Mouse (Mus musculus) heart, adult 8-10 months (tissue): ENCODE data around the gene Mms22l. TPM values are rescaled to one million over a fixed set of nuclear protein-coding genes. Genes with fewer than 3 reads are reported as not detected.
"Not testable (repeated sequence)": the region's sequence is repeated elsewhere in the genome, so short reads cannot be mapped to it uniquely, and the experiment has no call there.

Experiments
- DNase-seq: peaks from one replicate; pipeline ENCODE4 v3.0.0; 2022; ENCODE audit warnings: low spot score
- total RNA-seq, 4 experiments: library from RNA; stranded (reverse); gene quantifications; 2 replicates each; pipeline ENCODE4 v1.2.4; 2022

Mms22l gene
- under 1 TPM; 0.34 to 0.72 (median 0.48) TPM for total RNA-seq

DNA sequence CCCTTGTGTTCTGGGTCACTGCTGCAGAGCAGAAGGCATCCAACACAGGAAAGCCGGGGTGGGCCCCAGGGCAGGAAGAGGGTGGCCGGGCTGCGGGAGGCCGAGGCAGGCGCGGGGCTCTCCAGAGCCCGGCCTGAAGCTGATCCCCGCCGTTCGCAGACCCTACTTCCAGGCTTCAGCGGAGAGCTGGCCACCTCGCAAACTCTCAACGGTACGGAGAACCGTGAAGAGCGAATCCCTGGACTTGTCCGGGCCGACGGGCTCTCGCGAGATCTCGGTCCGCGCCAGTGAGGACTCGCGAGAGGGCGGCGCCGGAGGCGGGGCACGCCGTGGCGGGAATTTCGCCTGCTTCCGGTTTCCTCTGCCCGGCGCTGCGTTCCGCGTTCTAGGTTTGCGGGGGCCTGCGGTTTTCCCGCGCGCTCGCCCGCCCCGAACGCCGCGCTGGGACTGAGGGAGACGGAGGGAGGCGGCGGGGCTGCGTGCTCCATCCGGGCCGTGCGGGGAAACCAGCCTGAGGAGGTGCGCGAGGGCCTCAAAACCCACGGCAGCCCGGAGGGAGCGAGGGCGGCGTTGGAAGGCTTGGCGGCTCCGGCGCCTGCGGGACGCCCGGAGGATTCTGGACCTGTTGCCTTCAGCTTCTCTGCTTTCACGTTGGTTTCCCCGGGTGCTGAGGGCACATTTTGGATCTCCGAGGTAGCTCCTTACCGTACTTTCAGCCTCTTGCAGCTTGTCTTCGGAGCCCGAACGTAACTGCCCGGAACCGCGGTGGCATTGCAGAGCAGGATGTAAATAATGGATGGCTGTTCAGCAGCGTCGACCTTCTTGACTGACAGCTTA, at the start of gene Mms22l:
Gene Mms22l, plus strand, starts transcription at position 336 of the 837 bp plus-strand sequence.
- DNase-seq: peak; percentile 87

DNA sequence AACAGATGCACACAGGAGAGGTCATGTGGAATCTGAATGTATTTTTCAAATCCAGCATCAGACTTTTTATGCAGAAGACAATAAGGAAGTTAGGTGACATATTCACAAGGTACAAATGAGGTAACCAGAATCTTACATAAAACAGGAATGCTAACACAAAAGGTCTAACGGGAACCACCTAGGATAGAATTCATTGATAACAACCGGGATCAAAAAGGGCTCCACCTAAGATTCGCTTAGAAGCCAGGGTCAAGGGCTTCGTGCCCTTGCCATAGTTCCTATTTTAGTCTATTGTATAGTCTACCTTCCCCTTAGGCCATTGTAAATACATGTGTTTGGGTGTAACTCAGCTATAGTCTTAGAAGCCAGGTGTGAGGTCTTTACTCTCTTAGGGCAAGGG, 12.2 kb upstream of the Mms22l start:
- DNase-seq: not testable (repeated sequence)

DNA sequence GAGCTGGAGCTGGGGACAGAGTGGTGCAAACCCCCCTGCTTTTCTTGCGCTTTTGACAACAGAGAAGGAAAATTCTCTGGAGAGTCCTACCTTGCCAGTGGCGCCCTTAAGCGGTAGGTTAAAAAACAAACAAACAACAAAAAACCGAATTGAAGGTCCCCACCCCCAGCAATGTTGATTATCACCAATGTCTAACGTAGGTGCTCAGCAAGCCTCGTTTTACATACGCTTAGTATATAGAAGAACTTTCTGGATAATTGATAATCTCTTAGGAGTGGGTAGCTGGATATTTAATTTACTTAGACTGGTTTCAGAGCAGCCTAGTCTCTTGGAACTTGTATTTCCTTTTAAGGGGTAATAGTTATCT, 685 bp downstream of the Mms22l start:
- DNase-seq: no peak

DNA sequence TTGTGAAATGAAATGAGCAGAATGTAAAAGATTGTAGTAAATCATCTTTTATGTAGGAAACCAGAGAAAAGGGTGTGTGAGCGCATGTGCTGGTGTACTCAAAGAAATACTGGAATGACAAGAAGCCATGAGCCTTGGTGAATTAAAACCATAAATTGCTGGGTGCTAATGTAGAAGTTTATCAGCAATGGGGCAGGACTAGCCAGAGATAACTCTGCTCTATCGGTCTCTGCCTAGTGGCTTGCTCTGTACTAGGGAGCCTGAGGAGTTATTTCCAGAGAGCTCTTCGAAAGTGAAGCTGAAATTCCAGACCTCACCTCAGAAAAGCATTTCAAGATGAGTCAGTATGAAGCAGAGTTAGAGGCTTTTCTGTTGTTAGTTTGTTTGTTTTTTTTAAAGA, 12.9 kb downstream of the Mms22l start:
- DNase-seq: no peak

DNA sequence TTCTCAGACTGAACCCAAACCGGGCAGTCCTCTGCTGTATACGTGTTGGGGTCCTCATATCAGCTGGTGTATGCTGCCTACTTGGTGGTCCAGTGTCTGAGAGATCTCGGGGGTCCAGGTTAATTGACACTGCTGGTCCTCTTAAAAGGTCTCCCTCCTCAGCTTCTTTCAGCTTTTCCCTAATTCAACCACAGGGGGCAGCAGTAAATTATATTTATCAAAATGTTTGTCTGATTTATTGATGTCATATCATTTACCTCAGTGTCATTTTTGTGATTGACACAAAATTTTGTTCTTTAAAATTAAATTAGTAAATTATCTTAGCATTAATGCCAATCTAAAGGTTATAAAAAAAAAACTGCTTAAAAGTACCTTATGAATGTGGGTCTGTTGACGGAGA, 40.7 kb downstream of the Mms22l start:
- no peak for DNase-seq

DNA sequence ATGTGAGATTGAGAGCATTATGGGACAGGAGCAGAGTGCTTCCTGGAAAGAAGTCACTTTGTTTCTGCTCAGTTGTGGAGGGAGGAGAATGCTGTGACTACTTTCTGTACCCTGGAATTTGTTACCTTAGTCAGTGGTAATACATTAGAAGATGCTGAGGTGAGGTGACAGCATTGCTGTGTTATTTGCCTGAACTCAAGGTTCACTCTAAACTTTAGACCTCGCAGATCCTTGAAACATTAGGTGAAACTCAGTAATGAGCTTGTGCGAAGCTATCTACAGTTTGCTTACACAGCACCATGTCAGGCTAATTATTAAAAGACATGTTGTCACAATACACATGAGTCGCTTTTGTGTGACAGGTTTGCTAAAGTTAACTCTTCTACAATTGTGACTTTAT, 47.2 kb downstream of the Mms22l start:
- no peak for DNase-seq

DNA sequence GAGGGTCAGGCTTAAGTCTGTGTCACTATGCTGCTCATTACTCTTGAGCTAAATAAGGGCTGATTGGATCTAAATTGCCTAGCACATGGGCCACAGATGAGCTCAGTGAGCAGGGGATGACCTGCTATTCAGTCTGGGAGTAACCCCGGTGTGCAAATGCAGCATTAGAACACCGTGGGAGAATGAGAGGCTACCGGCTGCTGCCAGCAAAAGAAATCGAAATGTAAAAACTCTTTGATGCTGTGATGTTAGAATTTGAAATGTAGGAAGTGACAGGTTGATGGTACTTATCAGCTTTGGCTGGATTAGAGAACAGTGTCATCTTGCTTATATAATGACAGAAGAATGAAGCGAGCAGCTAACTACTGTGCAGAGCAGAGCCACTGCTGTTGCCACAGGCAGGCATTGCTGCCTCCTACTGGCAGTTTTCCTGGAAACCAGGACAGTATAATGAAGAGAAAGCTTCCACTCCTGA, 48.5 kb downstream of the Mms22l start:
- DNase-seq: no peak

DNA sequence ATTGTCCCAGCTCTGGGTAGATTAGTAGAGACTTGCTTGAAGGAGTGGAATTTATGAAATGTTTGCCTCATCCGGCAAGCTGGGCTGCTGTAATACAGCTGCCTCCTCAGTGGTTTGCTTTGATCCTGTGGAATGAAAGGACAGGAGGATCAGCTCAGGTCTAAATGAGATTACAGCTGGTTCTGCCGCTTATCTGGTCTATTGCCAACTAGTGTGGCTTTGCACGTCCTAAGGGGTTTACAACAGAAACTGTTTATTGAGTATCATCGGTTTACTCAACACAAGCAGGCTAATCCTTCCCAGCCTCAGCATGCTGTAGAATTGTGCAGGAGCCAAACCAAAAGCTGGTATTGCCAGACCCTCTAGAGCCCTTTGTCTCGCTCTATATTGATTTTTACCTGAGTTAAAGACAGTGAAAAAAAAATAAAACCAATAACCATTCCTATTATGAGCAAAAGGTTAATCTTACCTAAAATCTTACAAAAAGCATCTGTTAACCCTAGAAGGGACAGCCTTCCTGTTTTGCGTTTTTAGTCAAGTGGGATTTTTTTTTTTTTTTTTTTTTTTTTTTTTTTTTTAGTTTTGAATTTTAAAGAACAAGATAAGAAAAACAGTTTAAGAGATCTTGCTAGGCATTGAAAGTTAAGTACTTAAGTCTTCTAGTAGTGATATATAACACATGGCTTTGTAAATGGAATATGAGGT, 60.0 kb downstream of the Mms22l start:
- no peak for DNase-seq

DNA sequence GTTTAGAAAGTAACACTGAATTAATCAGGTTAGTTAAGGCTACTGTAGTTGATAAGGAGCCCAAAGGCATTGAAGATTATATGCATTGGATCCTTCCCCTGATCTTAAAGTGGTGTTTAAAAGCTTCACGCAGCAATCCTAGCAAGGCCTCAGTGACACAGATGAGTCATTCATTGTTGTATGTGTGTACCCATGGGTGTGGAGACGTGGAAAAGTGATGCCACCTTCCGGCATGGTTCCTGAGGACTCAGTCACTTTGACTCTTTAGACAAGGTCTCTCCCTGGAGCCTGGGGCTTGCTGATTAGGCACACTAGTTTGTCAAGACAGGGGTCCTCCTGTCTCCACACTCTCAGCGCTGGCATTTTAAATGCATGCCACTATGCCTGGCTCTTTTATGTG, 60.9 kb downstream of the Mms22l start:
- no peak for DNase-seq

DNA sequence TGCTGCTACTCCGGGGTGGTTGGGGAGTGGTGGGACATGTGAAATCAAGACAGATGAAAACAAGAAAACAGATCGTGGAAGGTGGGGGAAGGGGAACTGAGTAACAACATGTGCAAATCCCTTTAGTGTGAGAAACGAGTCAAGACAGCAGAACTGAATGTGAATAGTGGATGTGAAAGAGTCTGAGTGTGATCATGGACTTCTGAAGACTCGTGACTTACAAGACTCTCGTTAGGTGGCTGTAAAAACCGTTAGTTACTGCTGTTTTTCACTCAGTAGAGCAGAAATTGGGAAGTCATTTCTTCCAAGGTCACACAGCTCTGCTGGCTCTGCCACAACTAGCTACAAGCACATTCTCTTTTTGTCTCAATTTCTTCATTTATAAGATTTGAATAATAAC, 71.8 kb downstream of the Mms22l start:
- DNase-seq: no peak

DNA sequence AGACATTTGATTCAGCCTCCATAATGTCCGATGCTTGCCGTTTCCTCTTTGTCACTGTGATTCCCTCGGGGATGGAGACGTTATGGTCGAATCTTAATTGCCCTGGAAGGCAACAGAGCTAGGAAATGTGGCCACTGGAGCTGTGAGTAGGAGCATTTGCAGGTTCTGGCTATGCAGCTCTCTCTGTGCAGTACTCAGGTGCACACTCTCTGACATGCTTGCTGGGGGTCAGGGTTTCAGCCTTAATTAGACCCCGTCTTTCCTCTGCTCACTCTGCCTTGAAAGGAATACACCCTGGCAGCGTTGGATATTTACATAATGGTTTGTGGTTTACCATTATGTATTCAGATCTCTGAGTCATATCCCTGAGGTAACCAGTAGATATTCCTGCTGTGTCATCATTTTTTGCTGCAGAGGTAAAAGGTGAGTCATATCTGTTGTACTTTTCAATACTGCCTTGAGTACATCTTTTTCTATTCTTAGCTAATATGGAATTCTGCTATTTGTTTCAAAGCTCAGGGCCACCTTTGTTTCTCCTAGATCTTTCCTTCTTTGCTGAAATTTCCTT, 72.8 kb downstream of the Mms22l start:
- no peak for DNase-seq

DNA sequence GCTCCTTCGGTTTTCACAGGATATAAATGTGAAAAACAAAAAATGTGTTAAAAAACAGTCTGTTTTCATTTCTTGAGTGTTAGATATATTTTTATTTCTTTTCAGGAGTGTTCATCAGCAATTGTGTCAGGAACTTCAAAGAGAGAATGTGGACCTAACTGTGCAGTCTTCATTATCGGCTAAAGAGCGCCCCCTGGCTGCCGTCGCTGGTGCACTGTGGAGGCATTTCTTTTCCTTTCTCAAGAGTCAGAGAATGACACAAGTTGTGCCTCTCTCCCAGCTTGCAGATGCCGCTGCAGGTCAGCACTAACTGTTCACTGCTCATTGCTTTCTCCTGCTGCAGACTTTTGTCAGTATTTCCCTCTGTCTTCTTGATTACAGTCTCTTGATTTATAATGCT, 78.0 kb downstream of the Mms22l start:
- peak; percentile 51 for DNase-seq

DNA sequence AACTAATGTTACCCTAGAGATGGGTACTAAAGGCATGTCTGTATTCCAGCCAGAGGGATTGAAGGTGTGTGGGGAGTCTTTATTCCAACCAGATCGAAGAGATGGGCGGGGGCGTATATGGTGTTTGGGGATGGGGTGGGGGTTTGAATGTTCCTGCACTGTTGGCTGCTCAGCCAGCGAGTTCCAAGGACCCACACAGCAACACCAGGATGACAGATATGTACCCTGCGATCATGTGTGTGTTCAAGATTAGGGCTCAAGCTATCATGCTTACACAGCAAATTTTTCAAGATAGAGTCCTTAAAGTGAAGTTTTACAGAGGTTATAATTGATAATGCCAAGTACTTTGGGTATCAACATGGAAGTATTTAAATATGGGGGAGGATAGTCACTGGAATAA, 81.3 kb downstream of the Mms22l start:
- no peak for DNase-seq

DNA sequence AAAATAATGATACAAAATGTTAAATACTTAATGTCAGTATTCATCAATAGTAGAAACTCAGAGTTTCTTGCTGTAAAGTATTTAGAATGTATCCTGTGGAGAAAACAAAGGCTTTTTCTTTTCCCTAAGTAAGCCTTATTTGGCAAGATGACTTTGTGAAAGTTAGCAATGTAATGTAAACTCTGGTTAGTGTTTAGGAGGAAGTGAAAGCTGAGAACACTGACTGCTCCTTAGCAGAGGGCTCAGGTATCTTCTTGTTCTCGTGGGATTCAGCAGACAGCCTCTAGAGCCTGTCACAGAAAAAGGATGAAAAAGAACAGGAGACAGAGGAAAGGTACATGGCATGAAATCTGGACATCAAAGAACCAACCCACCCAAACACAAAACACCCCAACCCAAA, 86.0 kb downstream of the Mms22l start:
- DNase-seq: no peak

DNA sequence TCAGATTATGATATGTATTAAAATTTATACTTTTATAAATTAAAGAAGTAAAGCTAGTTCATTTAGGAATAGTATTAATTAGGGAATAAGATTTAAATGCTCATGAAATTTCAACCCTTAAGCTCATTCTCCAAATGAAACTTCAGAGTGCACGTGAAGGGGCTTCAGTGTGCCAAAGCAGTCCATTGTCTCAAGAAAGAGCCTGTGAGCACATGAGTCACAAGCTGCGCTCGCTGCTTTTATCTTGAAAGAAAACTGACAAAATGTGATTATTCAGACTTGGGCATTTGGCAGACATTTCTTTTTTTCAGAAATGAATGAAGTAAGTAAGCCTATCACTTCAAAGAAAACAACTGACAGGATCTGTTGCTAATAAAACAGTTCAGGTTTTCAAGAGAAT, 87.7 kb downstream of the Mms22l start:
- DNase-seq: no peak

DNA sequence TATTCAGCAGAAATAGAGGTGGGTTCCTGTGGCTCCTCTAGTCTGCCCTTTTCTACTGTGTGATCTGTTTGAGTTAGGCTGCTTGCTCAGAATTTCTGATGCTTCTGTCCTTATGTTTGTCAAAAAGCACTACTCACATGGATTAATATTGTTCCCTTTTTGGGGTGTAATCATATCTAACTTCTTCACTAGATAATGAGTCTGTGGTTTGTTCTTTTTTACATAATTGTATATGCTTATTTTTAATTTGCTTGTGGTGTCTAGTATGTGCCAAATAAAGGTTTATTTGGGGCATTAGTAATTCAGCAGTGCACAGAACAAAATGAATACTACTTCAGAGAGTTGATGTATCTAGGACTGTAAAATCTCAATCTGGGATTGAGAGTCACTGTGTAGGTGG, 98.6 kb downstream of the Mms22l start:
- DNase-seq: no peak

DNA sequence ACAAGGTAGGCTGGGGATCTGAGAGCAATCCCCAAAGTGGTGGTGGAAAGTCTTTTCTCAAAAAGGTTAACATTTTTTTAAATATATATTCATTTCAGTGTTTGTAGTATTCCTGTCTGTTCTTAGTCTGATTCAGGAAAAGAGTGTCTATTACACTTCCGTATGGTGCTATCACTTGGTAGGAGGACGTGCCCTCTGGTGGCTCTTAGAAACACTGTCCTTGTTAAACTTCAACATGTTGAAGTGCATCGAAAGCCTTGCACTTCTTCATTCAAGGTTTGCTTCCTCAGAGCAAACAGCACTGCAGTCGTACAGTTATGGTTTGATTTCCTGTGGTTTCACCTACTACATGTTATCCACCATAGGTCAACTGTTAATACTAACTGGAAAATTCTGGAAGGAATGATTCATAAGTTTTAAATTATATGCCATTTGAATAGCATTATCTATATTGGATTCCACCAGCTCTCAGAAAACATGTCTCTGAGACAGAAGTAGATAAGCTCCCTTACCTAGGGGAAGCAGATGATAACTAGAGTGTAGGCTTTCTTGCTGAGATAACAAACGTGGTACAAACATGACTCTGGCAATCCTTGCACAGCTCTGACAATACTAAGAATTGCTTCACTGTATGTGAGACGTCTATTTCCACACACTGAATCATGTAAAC, 100.8 kb downstream of the Mms22l start:
- no peak for DNase-seq

DNA sequence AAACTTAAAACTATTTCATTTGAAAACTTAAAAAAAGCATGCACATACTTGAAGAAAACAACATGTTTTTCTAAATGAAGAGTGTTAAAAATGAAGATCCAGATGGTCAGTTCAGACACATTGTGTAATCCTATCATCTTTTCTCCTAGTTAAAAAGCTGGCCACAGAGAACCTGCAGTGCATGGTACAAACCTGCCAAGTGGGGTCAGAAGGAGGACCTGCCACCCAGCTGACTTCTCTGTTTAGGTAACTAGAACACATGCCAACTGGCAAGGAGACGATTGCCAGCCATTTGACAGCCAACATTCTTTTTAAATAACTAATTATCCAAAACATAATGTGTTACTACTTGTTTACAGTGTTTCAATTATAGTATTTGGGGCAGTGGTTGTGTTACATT, 102.4 kb downstream of the Mms22l start:
- DNase-seq: no peak

DNA sequence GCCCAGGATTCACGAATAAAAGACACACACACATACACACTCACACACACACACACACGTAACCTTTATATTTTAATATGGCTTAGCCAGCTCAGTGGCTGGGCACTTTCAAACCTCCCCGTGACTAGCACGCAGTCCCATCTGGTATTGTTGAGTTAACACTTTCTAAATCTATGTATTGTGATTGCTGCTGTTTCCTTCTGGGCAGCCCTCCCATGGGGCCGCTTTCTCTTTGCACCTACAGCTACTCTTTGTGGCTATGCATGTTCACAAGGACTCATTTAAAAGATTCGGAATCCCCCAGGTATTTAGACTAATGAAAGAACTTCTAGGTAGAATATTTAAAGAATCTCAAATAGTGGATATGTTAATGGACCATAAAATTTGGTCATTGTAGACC, 105.5 kb downstream of the Mms22l start:
- DNase-seq: no peak

DNA sequence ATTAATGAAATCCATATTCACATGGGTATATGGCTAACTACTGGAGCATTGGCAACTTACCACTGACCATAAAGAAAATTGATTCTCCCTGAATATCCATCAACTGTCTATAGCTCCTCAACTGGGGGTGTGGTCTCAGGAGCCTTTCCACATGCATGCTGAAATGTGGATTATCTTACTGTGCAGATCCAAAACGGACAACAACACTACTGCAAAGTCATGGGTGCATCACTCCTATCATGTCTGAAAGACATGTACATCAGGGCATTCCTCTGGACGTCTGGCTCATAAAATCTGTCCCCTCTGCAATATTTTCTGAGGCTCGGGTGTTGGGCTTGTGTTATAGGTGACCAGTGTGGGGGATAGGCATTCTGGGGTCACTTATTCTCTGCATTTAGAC, 112.8 kb downstream of the Mms22l start:
- no peak for DNase-seq

DNA sequence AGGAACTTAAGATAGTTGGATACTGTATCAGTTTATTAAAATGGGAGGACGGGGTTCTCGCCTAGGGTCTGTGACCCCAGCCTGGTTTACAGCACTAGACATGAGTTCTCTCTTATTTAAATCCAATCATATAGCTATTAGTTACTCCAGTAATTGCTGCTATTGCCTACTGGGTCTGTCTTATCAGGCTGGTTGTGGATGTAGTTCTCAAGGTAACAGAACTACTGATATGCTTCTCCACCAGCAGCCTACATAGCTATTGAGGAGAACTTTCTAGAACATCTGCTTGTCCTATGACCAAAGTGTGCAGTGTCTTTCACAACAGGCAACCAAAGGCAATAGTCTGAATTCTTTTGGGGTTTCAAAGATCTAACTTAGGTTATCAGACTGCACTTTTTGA, 113.3 kb downstream of the Mms22l start:
- no peak for DNase-seq

DNA sequence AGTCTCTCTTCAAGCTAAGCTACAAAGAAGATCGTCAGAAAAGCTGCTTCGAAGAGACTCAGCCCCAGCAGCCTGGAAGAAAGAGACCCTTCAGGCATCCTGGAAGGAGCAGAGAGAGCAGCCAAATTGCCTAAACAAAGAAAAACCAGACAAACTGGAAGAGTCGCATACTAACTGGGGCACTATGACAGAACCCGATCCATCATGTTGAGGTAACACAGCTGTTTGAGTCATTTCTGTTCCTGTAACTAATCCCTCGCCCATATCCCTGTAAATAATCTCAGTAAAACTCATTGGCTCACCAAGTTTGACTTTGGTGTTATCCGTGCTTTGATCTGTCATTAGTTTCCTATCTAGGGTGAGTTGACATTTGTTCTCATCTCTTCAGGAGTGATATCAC, 123.8 kb downstream of the Mms22l start:
- DNase-seq: no peak
